Mouse (Mus musculus) spleen, adult 2 months (tissue): ENCODE results near the gene Ttc29.

Source experiments
- CTCF ChIP-seq: fragments of 200-500 bp; IDR thresholded peaks from 2 replicates; pipeline ENCODE4 v1.5.1; 2011; ENCODE audit warnings: mild to moderate bottlenecking, inconsistent platforms; ENCODE audit not compliant: insufficient read depth, insufficient read length, insufficient replicate concordance; ENCODE audit errors: extremely low read depth
- POLR2A ChIP-seq: fragments of 200-500 bp; IDR thresholded peaks from 2 replicates; pipeline ENCODE4 v1.6.1; 2011; ENCODE audit warnings: low read depth, low read length, inconsistent platforms

DNA sequence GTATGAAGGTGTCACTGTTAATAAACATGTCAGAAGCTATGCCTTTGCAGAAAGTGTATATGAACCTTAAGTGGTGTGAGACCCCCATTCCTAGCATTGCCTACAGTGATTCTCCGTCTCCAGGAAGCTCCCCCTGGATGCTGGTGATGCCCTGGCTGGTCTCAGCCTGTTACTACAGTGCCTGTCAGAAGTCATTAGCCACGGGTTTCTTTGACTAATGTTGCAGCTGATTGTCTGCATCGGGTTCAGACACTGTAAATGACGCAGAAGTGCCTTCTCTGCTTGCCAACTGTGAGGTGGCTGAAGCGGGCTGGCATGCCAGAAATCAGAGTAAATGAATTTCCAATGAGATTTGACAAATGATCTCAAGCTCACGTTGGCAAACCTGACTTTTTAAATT, 96.4 kb downstream of the Ttc29 start:
- TF ChIP-seq POLR2A (no peak), CTCF (no peak)
